Mouse (Mus musculus) testis, adult 2 months (tissue): ENCODE results near the gene Pkn3. TPM values are rescaled to one million over a fixed set of nuclear protein-coding genes. Genes with fewer than 3 reads are reported as not detected.

Experiments
- H3K27ac ChIP-seq: fragments of 200-500 bp; 2 replicates; pipeline ENCODE4 v1.5.1; 2012; ENCODE audit warnings: low read depth, low read length; ENCODE audit not compliant: control insufficient read depth, insufficient read depth
- H3K27me3 ChIP-seq: fragments of 200-500 bp; 2 replicates; pipeline ENCODE4 v1.6.1; 2012; ENCODE audit warnings: mild to moderate bottlenecking, low read length, moderate library complexity; ENCODE audit not compliant: control insufficient read depth, insufficient read depth
- H3K36me3 ChIP-seq: fragments of 200-500 bp; 2 replicates; pipeline ENCODE4 v1.6.1; 2012; ENCODE audit warnings: mild to moderate bottlenecking, low read length; ENCODE audit not compliant: control insufficient read depth, insufficient read depth
- H3K4me1 ChIP-seq: fragments of 200-500 bp; 2 replicates; pipeline ENCODE4 v1.6.1; 2012; ENCODE audit warnings: low read length; ENCODE audit not compliant: control insufficient read depth, insufficient read depth
- H3K4me3 ChIP-seq: fragments of 200-500 bp; 2 replicates; pipeline ENCODE4 v1.5.1; 2012; ENCODE audit warnings: low read depth, mild to moderate bottlenecking, low read length, moderate library complexity, mixed read lengths; ENCODE audit not compliant: control insufficient read depth
- CTCF ChIP-seq: fragments of 200-500 bp; IDR thresholded peaks from 2 replicates; pipeline ENCODE4 v1.5.1; 2012; ENCODE audit warnings: low read depth, mild to moderate bottlenecking, inconsistent platforms, low read length, moderate library complexity; ENCODE audit not compliant: control insufficient read depth, insufficient read depth, insufficient replicate concordance
- POLR2A ChIP-seq: fragments of 200-500 bp; IDR thresholded peaks from 2 replicates; pipeline ENCODE4 v1.6.1; 2012; ENCODE audit warnings: low read depth, mild to moderate bottlenecking, inconsistent platforms, low read length, moderate library complexity; ENCODE audit not compliant: control insufficient read depth
- polyA plus RNA-seq: library from polyadenylated mRNA; depleted of rRNA; stranded (reverse); fragments of >200 nt; gene quantifications from 2 replicates; pipeline ENCODE4 v1.2.3, GENCODE M21; 2012

Gene Pkn3
- polyA plus RNA-seq, 1 experiment: 5.8 TPM

DNA sequence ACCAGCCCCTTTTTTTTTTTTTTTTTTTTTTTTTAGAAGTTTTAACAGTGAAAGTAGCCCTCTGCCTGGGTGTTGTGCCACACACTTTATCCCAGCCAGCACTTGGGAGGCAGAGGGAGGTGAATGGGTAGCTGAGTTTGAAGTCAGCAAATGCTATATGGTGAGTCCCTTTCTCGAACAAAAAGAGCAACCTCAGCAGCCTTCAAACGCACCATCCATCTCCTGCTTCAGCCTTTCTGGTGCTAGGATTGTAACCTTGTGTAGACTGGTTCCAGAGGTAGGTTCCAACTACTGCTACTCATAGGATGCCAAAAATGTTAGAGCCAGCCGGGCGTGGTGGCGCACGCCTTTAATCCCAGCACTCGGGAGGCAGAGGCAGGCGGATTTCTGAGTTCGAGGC lies 1.0 kb upstream of the Pkn3 start:
- H3K27ac ChIP-seq: no peak overlapping the region
- TF ChIP-seq CTCF (no peak), POLR2A (no peak)
- no peak overlapping the region for H3K4me3 ChIP-seq

DNA sequence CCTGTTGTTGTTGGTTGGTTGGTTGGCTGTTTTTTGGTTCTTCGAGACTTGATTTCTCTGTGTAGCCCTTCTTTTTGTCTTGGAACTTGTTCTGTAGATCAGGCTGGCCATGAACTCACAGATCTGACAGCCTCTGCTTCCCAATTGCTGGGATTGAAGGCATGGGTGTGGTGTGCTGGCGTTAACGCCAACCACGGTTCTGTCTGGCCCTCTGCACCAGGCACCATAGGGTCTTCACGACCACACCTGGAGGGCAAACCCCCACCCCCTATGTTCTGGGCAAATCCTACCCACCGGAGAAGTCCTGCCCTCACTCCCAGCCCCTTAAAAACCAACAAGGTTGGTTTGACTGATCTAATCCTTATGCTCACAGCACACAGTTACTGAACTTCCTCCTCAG lies 525 bp upstream of the Pkn3 start:
- no peaks in the 10 kb centered on the region for H3K27me3 ChIP-seq
- no peaks in the 10 kb centered on the region for H3K36me3 ChIP-seq
- H3K27ac ChIP-seq: peak overlapping the region; percentile 70
- H3K4me3 ChIP-seq: peak overlapping the region; percentile 69
- H3K4me1 ChIP-seq: peaks cover 15% of the 10 kb centered on the region
- TF ChIP-seq CTCF (no peak), POLR2A (no peak)

More for the DNA sequence above, 1.0 kb upstream of the Pkn3 start:
- H3K36me3 ChIP-seq: no peaks in the 10 kb centered on the region
- H3K4me1 ChIP-seq: peaks cover 15% of the 10 kb centered on the region
- no peaks in the 10 kb centered on the region for H3K27me3 ChIP-seq

DNA sequence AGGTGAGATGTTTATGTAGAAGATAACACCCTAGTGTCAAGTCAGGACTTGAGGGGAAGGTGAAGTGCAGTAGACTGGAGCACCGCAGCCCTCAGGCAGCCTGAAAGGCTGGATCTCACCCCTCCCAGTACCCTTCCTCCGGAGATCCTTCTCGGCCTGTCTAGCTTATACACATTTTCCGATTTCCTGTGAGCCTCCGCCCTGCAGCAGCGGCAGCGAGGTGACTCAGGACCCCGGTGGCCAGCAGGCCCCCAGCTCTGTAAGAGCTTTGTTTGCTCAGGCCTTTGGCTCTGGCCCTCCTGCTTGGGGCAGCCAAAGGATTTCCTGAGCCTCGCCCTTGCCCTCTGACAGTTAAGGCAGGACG lies 847 bp downstream of the Pkn3 start:
- H3K27me3 ChIP-seq: no peaks in the 10 kb centered on the region
- no peak overlapping the region for H3K4me3 ChIP-seq
- no peaks in the 10 kb centered on the region for H3K36me3 ChIP-seq
- peak overlapping the region; percentile 68 for H3K27ac ChIP-seq
- H3K4me1 ChIP-seq: peaks cover 15% of the 10 kb centered on the region
- no peak for TF ChIP-seq POLR2A
- no peak for TF ChIP-seq CTCF

DNA sequence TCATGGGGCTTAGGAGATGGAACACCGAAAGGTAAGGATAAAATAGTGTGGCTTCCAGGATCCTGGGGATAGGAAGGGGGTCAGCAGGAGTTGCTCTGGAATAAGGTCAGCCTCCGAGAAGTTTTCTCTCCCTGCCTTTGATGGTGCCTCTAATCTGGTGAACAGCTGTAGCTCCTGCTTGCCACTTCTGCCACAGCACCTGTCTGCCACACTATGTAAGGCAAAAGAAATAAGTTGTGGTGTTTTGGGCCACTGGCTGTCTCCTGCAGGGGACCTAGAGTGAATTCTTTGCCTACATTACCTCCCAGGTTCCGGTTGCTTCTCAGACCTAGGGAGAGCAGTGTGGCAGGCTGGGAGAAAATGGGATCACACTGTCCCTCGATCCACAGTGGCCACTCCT lies 1.3 kb downstream of the Pkn3 start:
- Histone ChIP-seq H3K27me3 (no peaks in the 10 kb centered on the region), H3K4me3 (no peak overlapping the region), H3K4me1 (peaks cover 15% of the 10 kb centered on the region), H3K27ac (peak overlapping the region; percentile 68; the same call in 1 of the 2 replicates), H3K36me3 (no peaks in the 10 kb centered on the region)
- no peak for TF ChIP-seq POLR2A
- no peak for TF ChIP-seq CTCF

DNA sequence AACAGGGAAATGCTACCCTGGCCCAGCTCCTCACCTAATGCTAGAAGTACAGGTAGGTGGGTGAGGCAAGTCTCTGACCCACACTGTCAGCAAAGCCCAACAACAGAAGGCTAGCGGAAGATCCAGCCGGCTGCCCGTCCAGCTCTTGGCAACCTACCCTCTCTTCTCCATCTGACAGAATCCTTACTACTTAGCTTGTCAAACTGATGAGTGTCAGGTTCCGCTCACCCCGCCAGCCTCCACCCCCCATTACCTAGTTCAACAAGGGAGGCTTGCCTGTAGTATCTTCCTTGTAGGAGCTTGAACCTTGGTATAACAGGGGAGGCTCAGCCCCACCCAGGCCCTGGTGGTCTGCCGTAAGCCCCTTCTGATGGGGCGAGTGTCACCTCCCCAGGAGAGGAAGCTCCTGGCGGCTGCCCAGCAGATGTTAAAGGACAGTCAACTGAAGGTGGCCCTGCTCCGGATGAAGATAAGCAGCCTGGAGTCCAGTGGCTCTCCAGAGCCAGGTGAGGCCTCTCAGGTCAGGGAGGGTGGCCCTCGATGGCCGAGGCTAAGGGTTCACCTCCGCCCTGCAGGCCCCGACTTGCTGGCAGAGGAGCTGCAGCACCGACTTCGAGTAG lies 2.8 kb downstream of the Pkn3 start:
- peak overlapping the region; percentile 43; the same call in 1 of the 2 replicates for H3K27ac ChIP-seq

DNA sequence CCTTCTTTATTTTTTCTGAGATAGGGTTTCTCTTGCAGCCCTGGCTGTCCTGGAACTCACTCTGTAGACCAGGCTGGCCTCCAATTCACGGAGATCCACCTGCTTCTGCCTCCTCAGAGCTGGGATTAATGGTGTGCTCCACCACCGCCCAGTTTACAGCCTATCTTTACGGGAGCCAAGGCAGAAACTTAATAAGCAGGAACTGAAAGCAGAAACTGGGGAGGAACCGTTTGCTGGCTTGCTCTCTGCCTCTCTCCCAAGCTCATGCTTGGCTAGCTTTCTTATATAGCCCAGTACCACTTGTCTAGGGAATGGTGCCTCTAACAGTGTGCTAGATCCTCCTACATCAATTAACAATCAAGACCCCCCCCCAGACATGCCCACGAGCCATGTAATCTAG lies 6.6 kb downstream of the Pkn3 start:
- TF ChIP-seq CTCF: no peak
- TF ChIP-seq POLR2A: no peak
- Histone ChIP-seq H3K4me3 (no peak overlapping the region), H3K27ac (no peak overlapping the region), H3K27me3 (no peaks in the 10 kb centered on the region), H3K36me3 (no peaks in the 10 kb centered on the region), H3K4me1 (peaks cover 6% of the 10 kb centered on the region)

More for the DNA sequence above, 2.8 kb downstream of the Pkn3 start:
- Histone ChIP-seq H3K36me3 (no peaks in the 10 kb centered on the region), H3K27me3 (no peaks in the 10 kb centered on the region), H3K4me3 (no peak overlapping the region), H3K4me1 (peaks cover 21% of the 10 kb centered on the region)
- TF ChIP-seq CTCF (no peak), POLR2A (no peak)

DNA sequence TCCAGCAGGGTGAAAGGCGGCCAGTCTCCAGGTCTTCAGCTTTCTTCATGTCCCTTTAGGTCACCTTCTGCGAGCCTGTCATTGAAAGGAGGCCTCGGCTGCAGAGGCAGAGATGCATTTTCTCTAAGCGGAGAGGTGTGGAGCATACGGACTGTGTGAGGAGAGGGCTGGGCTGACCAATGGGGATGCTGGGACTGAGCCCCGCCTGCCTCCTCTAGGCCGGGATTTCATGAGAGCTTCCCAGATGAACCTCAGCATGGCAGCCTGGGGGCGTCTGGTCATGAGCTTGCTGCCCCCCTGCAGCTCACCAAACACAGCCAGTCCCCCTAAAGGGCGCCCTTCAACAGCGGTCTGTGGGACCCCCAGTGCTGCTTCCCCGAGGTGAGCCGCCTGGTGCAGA lies 7.1 kb downstream of the Pkn3 start:
- no peak overlapping the region for H3K27ac ChIP-seq

DNA sequence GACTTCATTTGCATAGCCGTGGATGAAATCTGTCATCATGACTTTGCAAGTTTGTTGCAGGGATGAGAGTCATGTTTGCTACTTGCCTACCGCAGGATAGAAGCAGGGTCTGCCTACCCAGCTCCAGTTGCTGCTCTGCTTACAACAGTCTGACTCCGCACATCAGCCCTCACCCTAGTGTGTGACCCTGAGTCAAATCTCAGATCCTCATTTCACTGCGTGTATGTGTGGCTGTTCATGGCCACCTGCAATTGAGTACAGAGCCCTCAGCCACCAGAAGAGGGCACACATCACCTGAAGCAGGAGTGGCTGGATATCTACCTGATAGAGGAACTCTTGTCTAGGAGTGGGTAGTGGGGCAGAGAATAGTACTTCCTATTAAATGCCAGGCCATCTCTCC lies 9.8 kb downstream of the Pkn3 start:
- Histone ChIP-seq H3K27ac (no peak overlapping the region), H3K4me3 (no peak overlapping the region), H3K27me3 (no peaks in the 10 kb centered on the region), H3K36me3 (no peaks in the 10 kb centered on the region), H3K4me1 (peaks cover 6% of the 10 kb centered on the region)
- TF ChIP-seq POLR2A: no peak
- no peak for TF ChIP-seq CTCF

More for the DNA sequence above, 7.1 kb downstream of the Pkn3 start:
- TF ChIP-seq POLR2A (no peak), CTCF (no peak)
- Histone ChIP-seq H3K27me3 (no peaks in the 10 kb centered on the region), H3K4me3 (no peak overlapping the region), H3K4me1 (peaks cover 6% of the 10 kb centered on the region), H3K36me3 (no peaks in the 10 kb centered on the region)

DNA sequence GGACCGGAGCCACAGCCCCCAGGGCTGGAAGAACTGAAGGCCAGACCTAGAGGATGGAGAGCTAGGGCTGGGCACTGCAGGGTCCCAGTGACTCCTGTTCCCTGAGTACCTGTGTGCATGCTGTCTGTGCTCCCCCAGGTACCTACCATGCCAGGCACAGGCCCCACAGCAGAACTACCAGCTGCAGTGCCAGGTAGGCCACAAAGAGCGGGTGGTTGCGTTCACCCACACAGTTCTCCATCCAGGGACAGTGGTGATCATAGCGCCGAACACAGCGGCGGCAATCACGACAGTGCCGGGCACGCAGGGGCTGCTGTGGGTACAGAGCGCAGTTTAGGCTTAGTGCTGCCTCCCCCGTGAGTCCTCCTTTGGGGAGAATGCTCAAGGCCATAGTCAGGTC lies 14.0 kb downstream of the Pkn3 start:
- no peak overlapping the region for H3K27ac ChIP-seq
- H3K27me3 ChIP-seq: no peaks in the 10 kb centered on the region
- H3K36me3 ChIP-seq: no peaks in the 10 kb centered on the region
- peaks cover 11% of the 10 kb centered on the region for H3K4me1 ChIP-seq
- no peak overlapping the region for H3K4me3 ChIP-seq
- no peak for TF ChIP-seq CTCF
